Mouse (Mus musculus) cerebellum, adult 2 months (tissue): ENCODE measurements around the gene Parp8. TPM values are rescaled to one million over a fixed set of nuclear protein-coding genes. Genes with fewer than 3 reads are reported as not detected.

Source experiments
- DNase-seq, 2 experiments: peaks; one replicate each; pipeline ENCODE4 v3.0.0; 2021
- H3K27ac ChIP-seq: fragments of 200-500 bp; 2 replicates; pipeline ENCODE4 v1.5.1; 2012; ENCODE audit warnings: low read length, control low read depth, inconsistent platforms; ENCODE audit not compliant: insufficient read depth
- H3K27me3 ChIP-seq: fragments of 200-500 bp; 2 replicates; pipeline ENCODE4 v1.6.1; 2012; ENCODE audit warnings: inconsistent platforms, mild to moderate bottlenecking, low read length, moderate library complexity; ENCODE audit not compliant: control insufficient read depth, insufficient read depth
- H3K4me1 ChIP-seq: fragments of 200-500 bp; 2 replicates; pipeline ENCODE4 v1.6.1; 2011; ENCODE audit warnings: low read length; ENCODE audit not compliant: control insufficient read depth, insufficient read depth
- H3K4me3 ChIP-seq: fragments of 200-500 bp; replicated peaks from 2 replicates; pipeline ENCODE3; 2011; ENCODE audit warnings: mild to moderate bottlenecking, low read depth, low read length, control low read depth; ENCODE audit not compliant: insufficient read depth
- CTCF ChIP-seq: fragments of 200-500 bp; IDR thresholded peaks from 2 replicates; pipeline ENCODE4 v1.5.1; 2011; ENCODE audit warnings: low read depth, mild to moderate bottlenecking, control low read depth, low read length, moderate library complexity, borderline replicate concordance; ENCODE audit not compliant: insufficient read depth
- POLR2A ChIP-seq: fragments of 200-500 bp; IDR thresholded peaks from 2 replicates; pipeline ENCODE4 v1.6.1; 2011; ENCODE audit warnings: low read length, control low read depth, borderline replicate concordance; ENCODE audit not compliant: insufficient read depth
- WGBS: fragments of 180-500 bp; shearing (Covaris S2); methylation state at CpG from one replicate; pipeline ENCODE4 v1.1.7; 2018; 5-methylcytosine and 5-hydroxymethylcytosine counted together
- polyA plus RNA-seq: library from polyadenylated mRNA; depleted of rRNA; stranded (reverse); fragments of >200 nt; gene quantifications from 2 replicates; pipeline ENCODE4 v1.2.3, GENCODE M21; 2012

Parp8 gene
- polyA plus RNA-seq, 1 experiment = 25.7 TPM

DNA sequence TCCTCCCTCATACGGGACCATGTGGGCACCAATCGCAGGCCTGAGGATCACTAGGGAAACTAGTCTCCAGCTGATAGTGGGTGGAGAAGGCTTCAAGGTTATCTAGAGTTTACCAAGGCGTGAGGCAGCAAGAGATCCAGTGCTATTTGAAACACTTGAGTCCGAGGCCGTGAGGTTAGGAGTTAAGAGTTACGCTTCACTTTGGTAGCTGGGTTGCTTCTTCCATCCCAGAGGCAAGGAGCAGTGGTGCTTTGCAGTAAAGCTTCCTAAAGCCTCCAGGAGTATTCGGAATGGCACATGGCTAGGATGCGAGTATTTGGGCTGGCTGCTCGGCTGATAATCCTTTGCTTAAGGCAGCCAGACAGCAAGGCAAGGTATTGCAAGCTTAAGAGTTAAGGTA is 2.0 kb upstream of the Parp8 start:
- no peak for DNase-seq
- Histone ChIP-seq H3K4me3 (no peak overlapping the region), H3K4me1 (no peaks in the 10 kb centered on the region), H3K27ac (no peak overlapping the region), H3K27me3 (no peaks in the 10 kb centered on the region)
- WGBS = 88% methylated on average over 9 of the region's 9 CpGs
- TF ChIP-seq POLR2A = no peak

DNA sequence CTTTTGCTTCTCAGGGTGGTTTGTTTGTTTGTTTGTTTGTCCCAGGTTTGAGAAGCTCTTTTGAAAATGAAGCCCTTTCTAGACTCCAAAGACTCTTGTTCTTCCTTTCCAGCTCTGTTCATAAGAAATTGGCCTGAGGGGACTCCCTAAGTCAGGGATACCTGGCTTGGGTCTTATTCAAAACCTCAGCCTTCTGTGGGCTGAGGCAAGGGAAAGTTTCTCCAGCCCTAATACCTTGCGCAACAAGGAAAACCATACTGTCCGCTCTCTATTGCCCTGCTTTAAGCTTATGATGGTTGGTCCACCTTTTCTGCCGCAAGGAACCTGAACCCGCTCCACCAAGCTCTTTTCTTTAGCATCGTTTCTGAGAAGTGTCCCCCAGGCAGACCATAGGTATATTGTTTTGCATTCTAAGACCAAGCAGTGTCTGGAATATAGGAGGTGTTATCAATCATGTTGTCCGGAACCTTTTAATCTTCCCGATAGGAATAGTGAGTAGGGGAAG is 991 bp upstream of the Parp8 start:
- no peaks in the 10 kb centered on the region for H3K27me3 ChIP-seq
- no peaks in the 10 kb centered on the region for H3K4me1 ChIP-seq
- no peak overlapping the region for H3K4me3 ChIP-seq
- TF ChIP-seq CTCF (no peak), POLR2A (no peak)
- DNase-seq = no peak
- WGBS = 92% methylated on average over 7 of the region's 7 CpGs
- no peak overlapping the region for H3K27ac ChIP-seq

DNA sequence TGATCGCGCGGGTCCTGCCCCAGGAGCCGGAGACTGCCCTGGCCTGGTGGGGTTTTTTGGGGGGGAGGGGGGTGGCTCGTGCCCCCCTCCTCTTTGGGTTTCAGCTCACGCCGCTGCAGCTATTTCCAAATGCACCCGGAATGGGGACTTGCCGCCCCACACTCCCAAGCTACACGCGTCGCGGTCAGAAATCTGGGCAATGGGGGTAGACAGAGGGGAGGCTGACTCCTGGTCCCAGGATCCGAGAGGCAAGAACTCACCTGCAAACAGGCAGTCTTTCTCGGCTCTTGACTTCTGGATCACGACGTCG is 466 bp downstream of the Parp8 start:
- WGBS = under 1% methylated on average over 18 of the region's 18 CpGs
- peak in 1 of 2 experiments; percentile 78 for DNase-seq
- Histone ChIP-seq H3K27ac (peak overlapping the region; percentile 67), H3K4me1 (no peaks in the 10 kb centered on the region), H3K4me3 (peak overlapping the region; percentile 98), H3K27me3 (no peaks in the 10 kb centered on the region)
- TF ChIP-seq CTCF (no peak), POLR2A (no peak)

DNA sequence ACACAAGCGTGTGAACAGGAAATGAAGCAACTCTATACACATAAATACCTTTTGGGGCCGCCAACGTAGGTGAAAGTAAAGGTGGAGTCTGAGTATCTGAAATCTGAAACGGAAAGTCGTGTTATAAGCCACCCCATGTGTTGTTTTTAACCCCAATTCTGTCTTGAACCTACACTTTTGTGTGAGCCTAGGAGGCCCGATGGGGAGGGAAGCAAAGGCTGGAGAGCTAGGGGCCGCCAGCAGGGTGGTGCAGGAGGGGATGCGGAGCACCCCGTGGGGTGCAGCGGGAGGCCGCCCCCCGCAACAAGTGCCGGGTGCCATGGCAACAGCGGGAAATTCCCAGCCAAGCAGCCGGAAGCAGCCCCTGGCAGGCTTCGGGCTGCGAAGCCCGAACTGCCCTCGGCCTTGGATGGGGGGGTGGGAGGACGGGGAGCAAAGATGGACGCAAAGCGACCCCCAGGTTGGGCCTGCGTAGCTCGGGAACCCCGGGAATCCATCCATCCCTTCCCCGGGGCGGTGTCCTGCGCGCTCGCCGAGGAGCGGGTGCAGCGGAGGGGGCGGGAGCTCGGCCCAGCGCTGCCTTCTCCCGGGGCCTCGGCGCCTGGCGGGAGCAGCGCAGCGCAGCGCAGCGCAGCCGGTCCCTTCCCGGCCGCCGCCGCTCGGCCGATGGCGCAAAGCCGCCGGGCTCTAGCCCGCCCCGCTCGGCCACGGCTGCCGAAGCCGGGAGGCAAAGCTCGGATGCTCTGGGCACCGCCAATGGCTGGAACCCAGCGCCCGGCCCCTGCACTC is 1.0 kb downstream of the Parp8 start:
- under 1% methylated on average over 64 of the region's 64 CpGs for WGBS
- no peaks in the 10 kb centered on the region for H3K4me1 ChIP-seq
- H3K27me3 ChIP-seq = no peaks in the 10 kb centered on the region
- H3K27ac ChIP-seq = peak overlapping the region; percentile 67
- DNase-seq = peak; percentile 68 to 76
- H3K4me3 ChIP-seq = peak overlapping the region; percentile 98
- TF ChIP-seq CTCF = no peak
- TF ChIP-seq POLR2A = no peak

DNA sequence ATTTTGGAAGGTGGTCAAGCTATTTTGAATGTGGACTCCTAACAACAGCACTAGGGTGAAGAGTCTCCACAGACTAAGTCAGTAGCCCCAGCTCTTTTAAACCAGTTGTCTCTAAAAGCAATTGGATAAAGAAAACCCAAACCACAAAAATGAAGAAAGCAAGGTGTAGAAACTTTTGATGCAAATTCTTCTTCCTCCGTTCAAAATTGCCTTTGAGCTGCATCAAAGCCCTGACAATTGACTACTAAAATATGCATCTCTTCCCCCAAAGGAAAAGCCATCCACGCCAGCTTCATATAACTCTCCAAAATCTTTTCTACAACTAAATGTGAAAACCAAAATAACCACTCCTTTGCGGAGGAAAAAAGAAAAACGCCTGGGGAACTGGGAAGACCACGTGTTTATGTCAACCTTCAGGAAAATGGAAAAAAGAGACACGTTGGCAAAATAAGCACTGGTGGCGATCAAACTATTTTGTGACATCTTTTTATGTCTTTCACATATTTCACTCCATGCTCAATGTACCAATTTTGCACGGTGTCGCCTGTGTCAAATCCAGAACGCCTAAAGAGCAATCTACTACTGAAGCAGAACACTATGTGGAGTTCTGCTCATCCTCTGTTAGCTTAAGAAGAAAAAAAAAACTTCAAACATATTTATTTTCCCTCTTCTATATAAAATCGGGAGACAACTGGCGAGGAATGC is 1.8 kb downstream of the Parp8 start:
- H3K27ac ChIP-seq = no peak overlapping the region

DNA sequence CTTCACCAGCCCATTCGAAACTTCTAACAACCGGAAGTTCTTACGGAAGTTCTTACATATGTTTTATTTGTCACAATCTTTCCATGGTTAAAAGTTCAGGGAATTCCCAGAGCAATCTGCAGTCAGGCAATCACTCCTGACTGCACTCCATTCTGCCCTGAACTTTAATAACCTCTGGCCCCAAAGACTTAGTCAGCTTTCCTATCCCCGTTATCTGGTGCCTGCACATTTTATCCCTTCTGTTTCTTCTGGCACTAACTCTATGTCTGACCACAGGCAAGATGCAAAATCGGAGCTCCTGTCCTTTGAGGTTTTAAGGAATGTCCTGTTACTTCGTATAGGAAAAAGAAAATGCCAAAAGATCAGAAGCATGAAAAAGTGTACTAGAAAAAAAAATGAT is 4.7 kb downstream of the Parp8 start:
- 67% methylated on average over 6 of the region's 6 CpGs for WGBS
- TF ChIP-seq POLR2A (no peak), CTCF (no peak)
- H3K4me1 ChIP-seq = no peaks in the 10 kb centered on the region; the same call in 1 of the 2 replicates
- DNase-seq = no peak
- no peak overlapping the region for H3K4me3 ChIP-seq
- no peak overlapping the region for H3K27ac ChIP-seq
- no peaks in the 10 kb centered on the region for H3K27me3 ChIP-seq

More for the DNA sequence above, 1.8 kb downstream of the Parp8 start:
- Histone ChIP-seq H3K4me1 (no peaks in the 10 kb centered on the region), H3K27me3 (no peaks in the 10 kb centered on the region), H3K4me3 (peak overlapping the region; percentile 98)
- DNase-seq = no peak
- no peak for TF ChIP-seq CTCF
- TF ChIP-seq POLR2A = no peak
- WGBS = 6% methylated on average over 12 of the region's 12 CpGs

DNA sequence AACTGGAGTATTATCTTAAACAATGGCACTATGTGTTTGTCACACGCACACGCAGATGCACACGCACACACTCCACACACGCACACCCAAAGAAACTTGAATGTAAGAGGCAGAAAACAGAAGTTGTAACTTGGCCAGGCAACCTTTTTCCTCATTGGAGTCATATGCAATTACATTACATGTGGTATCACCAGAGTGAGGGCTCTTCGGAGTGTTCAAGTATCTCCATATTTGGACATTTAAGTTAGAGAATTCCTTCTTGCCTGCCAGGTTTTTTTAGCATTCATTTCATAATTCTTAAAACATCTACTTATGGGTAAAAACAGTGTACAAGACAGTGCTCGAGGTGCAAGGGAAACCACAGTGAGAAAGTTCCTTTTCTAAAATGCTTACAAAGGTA is 6.7 kb downstream of the Parp8 start:
- no peak overlapping the region for H3K4me3 ChIP-seq
- H3K27ac ChIP-seq = no peak overlapping the region
- WGBS = 97% methylated on average over 6 of the region's 6 CpGs
- no peaks in the 10 kb centered on the region for H3K27me3 ChIP-seq
- no peak for DNase-seq
- no peak for TF ChIP-seq POLR2A
- TF ChIP-seq CTCF = no peak
- H3K4me1 ChIP-seq = no peaks in the 10 kb centered on the region; the same call in 1 of the 2 replicates

DNA sequence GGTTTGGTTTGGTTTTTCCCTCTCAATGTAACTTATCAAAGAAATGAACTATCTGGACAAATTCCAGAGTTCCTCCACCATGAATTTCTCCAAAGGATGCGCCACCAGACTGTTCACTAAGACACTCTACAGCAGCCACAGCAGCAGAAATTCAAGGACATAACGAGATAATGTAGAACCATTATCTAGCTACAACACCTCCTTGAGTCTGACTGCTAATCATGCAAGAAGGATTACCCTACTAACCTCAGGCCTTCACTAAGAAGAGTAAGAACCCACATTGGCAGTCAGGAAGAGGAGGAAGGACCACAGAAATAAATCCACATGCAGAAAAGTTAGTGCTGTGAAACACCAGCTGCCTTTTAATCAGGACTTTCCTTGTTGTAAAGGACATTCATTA is 11.8 kb downstream of the Parp8 start:
- WGBS = 95% methylated on average over 2 of the region's 2 CpGs
- peaks cover 5% of the 10 kb centered on the region for H3K4me1 ChIP-seq
- no peaks in the 10 kb centered on the region for H3K27me3 ChIP-seq
- H3K27ac ChIP-seq = no peak overlapping the region
- no peak overlapping the region for H3K4me3 ChIP-seq
- DNase-seq = no peak
- TF ChIP-seq POLR2A = no peak
- TF ChIP-seq CTCF = no peak
